Mouse (Mus musculus): Measurements from ENCODE around the gene Wdr70. TPM values are rescaled to one million over a fixed set of nuclear protein-coding genes. Genes with fewer than 3 reads are reported as not detected.
A peak's percentile ranks its signal among the peaks of the same experiment; 100 is the strongest.

Gene Wdr70
- polyA plus RNA-seq, 1 experiment from 2014 or later: 82.7 TPM

DNA sequence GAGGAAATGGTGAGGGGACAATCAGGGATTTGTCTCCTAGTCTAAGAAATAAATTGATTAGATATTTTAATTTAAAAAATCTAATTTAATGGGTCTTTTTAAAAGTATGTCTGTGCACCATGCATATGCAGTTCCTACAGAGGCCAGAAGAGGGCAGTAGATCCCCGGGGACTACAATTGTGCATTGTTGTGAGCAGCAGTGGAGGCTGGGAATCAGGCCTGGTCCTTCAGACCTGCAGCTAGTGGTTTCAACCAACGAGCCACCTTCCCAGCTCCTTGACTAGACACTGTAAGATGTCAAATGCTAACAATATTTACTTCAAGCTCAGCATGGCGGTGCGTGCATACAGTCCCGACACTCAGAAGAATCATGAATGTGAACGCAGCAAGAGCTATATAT, 199.7 kb downstream of the Wdr70 start:
- Histone ChIP-seq H3K9ac (ENCODE audit: low read depth, low read length) (no peak overlapping the region), H3K4me1 (replicated peaks; ENCODE audit: control insufficient read depth, insufficient read depth, low read length) (no peaks in the 10 kb centered on the region), H3K4me2 (replicated peaks; ENCODE audit: low read depth, low read length) (no peak overlapping the region), H3K9me3 (ENCODE audit: control insufficient read depth, low read length) (no peaks in the 10 kb centered on the region), H3K36me3 (ENCODE audit: control insufficient read depth, insufficient read depth, low read length) (no peaks in the 10 kb centered on the region), H3K27me3 (ENCODE audit: control insufficient read depth, insufficient read depth, low read length) (no peaks in the 10 kb centered on the region), H3K4me3 (ENCODE audit: low read depth, low read length) (no peak overlapping the region), H3K27ac (ENCODE audit: low read depth, low read length) (no peak overlapping the region)
- no peak for ATAC-seq (ENCODE audit: low FRiP score)
- 94% methylated on average over 6 of the region's 6 CpGs for WGBS
- no peak for DNase-seq (ENCODE audit: low spot score)

DNA sequence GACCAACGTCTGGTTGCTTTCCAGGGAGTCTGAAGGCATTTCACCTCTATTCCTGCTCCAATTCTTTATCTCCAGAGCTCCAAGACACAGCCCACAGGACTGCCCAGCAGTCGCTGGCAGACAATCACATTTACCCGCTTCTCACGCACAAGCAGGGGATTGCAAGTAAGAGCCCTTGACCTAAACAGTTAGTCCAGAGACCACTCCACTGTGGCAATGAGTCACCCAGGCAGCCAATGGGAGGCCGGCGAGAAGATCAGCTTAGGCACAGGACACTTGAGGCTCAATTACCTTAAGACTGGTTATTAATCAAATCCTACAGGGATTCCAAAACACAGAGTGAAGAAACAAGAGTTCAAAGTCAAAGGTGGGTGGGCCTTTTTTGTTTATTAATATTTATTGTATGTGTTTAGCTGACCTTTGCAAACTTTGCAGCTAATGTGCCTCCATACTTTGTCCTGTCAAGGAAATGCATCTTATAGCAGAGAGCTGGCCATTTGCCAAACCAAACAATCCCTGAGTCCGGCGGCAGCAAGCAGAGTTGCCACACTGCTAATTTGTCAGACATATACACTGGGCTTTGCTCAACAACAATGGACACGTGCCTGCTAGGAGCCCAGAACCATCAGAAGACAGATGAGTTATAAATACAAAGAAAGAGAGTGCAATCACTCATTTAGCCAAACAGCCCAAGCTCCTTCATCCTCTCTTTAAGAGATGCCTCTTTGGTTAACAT, 207.3 kb downstream of the Wdr70 start:
- no peaks in the 10 kb centered on the region for H3K27me3 ChIP-seq (ENCODE audit: control insufficient read depth, insufficient read depth, low read length)
- DNase-seq (ENCODE audit: low spot score): peak; percentile 33
- H3K36me3 ChIP-seq (ENCODE audit: control insufficient read depth, insufficient read depth, low read length): no peaks in the 10 kb centered on the region
- no peak overlapping the region for H3K9ac ChIP-seq (ENCODE audit: low read depth, low read length)
- ATAC-seq (ENCODE audit: low FRiP score): no peak
- no peak overlapping the region for H3K4me2 ChIP-seq (replicated peaks; ENCODE audit: low read depth, low read length)
- H3K27ac ChIP-seq (ENCODE audit: low read depth, low read length): no peak overlapping the region
- 59% methylated on average over 9 of the region's 9 CpGs for WGBS
- H3K4me3 ChIP-seq (ENCODE audit: low read depth, low read length): no peak overlapping the region
- no peaks in the 10 kb centered on the region for H3K9me3 ChIP-seq (ENCODE audit: control insufficient read depth, low read length)
- no peaks in the 10 kb centered on the region for H3K4me1 ChIP-seq (replicated peaks; ENCODE audit: control insufficient read depth, insufficient read depth, low read length)

GRCm38 (mm10) chr15:7890286-7890685, 208.7 kb downstream of the Wdr70 start:
- no peaks in the 10 kb centered on the region for H3K4me1 ChIP-seq (replicated peaks; ENCODE audit: control insufficient read depth, insufficient read depth, low read length)
- no peak overlapping the region for H3K27ac ChIP-seq (ENCODE audit: low read depth, low read length)
- H3K9ac ChIP-seq (ENCODE audit: low read depth, low read length): no peak overlapping the region
- DNase-seq (ENCODE audit: low spot score): no peak
- no peak overlapping the region for H3K4me2 ChIP-seq (replicated peaks; ENCODE audit: low read depth, low read length)
- no peaks in the 10 kb centered on the region for H3K9me3 ChIP-seq (ENCODE audit: control insufficient read depth, low read length)
- no peak overlapping the region for H3K4me3 ChIP-seq (ENCODE audit: low read depth, low read length)
- no peak for ATAC-seq (ENCODE audit: low FRiP score)
- no peaks in the 10 kb centered on the region for H3K36me3 ChIP-seq (ENCODE audit: control insufficient read depth, insufficient read depth, low read length)
- 85% methylated on average over 5 of the region's 5 CpGs for WGBS
- H3K27me3 ChIP-seq (ENCODE audit: control insufficient read depth, insufficient read depth, low read length): no peaks in the 10 kb centered on the region

- no peak overlapping the region for H3K4me3 ChIP-seq (ENCODE audit: low read depth, low read length)
- DNase-seq (ENCODE audit: low spot score) (no peak), ATAC-seq (ENCODE audit: low FRiP score) (no peak)
- H3K4me2 ChIP-seq (replicated peaks; ENCODE audit: low read depth, low read length): no peak overlapping the region
- 78% methylated on average over 5 of the region's 5 CpGs for WGBS
- no peaks in the 10 kb centered on the region for H3K9me3 ChIP-seq (ENCODE audit: control insufficient read depth, low read length)
- no peaks in the 10 kb centered on the region for H3K27me3 ChIP-seq (ENCODE audit: control insufficient read depth, insufficient read depth, low read length)
- no peak overlapping the region for H3K27ac ChIP-seq (ENCODE audit: low read depth, low read length)
- H3K9ac ChIP-seq (ENCODE audit: low read depth, low read length): no peak overlapping the region
- no peaks in the 10 kb centered on the region for H3K36me3 ChIP-seq (ENCODE audit: control insufficient read depth, insufficient read depth, low read length)
- H3K4me1 ChIP-seq (replicated peaks; ENCODE audit: control insufficient read depth, insufficient read depth, low read length): no peaks in the 10 kb centered on the region
Observed at GRCm38 (mm10) chr15:7889362-7889674, 209.7 kb downstream of the Wdr70 start.

GRCm38 (mm10) chr15:7888617-7889361, 210.2 kb downstream of the Wdr70 start:
- Histone ChIP-seq H3K36me3 (ENCODE audit: control insufficient read depth, insufficient read depth, low read length) (no peaks in the 10 kb centered on the region), H3K4me1 (replicated peaks; ENCODE audit: control insufficient read depth, insufficient read depth, low read length) (no peaks in the 10 kb centered on the region), H3K9ac (ENCODE audit: low read depth, low read length) (no peak overlapping the region), H3K27ac (ENCODE audit: low read depth, low read length) (no peak overlapping the region), H3K27me3 (ENCODE audit: control insufficient read depth, insufficient read depth, low read length) (no peaks in the 10 kb centered on the region), H3K9me3 (ENCODE audit: control insufficient read depth, low read length) (no peaks in the 10 kb centered on the region), H3K4me2 (replicated peaks; ENCODE audit: low read depth, low read length) (no peak overlapping the region), H3K4me3 (ENCODE audit: low read depth, low read length) (no peak overlapping the region)
- ATAC-seq (ENCODE audit: low FRiP score) (no peak), DNase-seq (ENCODE audit: low spot score) (no peak)
- WGBS: 78% methylated on average over 8 of the region's 8 CpGs

GRCm38 (mm10) chr15:7886591-7886990, 212.4 kb downstream of the Wdr70 start:
- Histone ChIP-seq H3K9ac (ENCODE audit: low read depth, low read length) (no peak overlapping the region), H3K9me3 (ENCODE audit: control insufficient read depth, low read length) (no peaks in the 10 kb centered on the region), H3K4me1 (replicated peaks; ENCODE audit: control insufficient read depth, insufficient read depth, low read length) (no peaks in the 10 kb centered on the region), H3K36me3 (ENCODE audit: control insufficient read depth, insufficient read depth, low read length) (no peaks in the 10 kb centered on the region), H3K4me2 (replicated peaks; ENCODE audit: low read depth, low read length) (no peak overlapping the region), H3K27ac (ENCODE audit: low read depth, low read length) (no peak overlapping the region), H3K4me3 (ENCODE audit: low read depth, low read length) (no peak overlapping the region), H3K27me3 (ENCODE audit: control insufficient read depth, insufficient read depth, low read length) (no peaks in the 10 kb centered on the region)
- no peak for ATAC-seq (ENCODE audit: low FRiP score)
- no peak for DNase-seq (ENCODE audit: low spot score)
- 96% methylated on average over 8 of the region's 8 CpGs for WGBS

DNA sequence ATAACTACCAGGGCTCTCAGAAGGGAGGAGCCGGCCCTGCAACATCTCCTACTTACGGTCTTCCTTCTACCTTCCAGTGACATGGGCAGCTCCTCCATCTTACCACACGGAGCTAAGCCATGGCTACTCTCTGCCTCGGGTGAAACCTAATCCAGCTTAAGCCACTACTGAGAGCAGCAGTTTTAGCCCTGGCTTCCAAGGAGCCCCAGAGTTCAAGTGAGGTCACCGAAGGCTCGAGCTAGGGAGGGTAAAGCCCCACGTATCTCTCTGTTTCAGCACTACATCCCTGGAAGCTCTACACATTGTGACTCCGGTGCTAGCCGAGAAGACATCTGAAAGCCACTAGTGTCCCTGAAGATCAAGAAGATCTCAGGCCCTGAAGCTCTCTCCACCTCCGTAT, 213.9 kb downstream of the Wdr70 start:
- no peak for ATAC-seq (ENCODE audit: low FRiP score)
- Histone ChIP-seq H3K36me3 (ENCODE audit: control insufficient read depth, insufficient read depth, low read length) (no peaks in the 10 kb centered on the region), H3K4me1 (replicated peaks; ENCODE audit: control insufficient read depth, insufficient read depth, low read length) (no peaks in the 10 kb centered on the region), H3K9ac (ENCODE audit: low read depth, low read length) (no peak overlapping the region), H3K4me3 (ENCODE audit: low read depth, low read length) (no peak overlapping the region), H3K4me2 (replicated peaks; ENCODE audit: low read depth, low read length) (no peak overlapping the region), H3K27me3 (ENCODE audit: control insufficient read depth, insufficient read depth, low read length) (no peaks in the 10 kb centered on the region), H3K9me3 (ENCODE audit: control insufficient read depth, low read length) (no peaks in the 10 kb centered on the region), H3K27ac (ENCODE audit: low read depth, low read length) (no peak overlapping the region)
- 58% methylated on average over 10 of the region's 10 CpGs for whole genome bisulfite sequencing
- no peak for DNase-seq (ENCODE audit: low spot score)

GRCm38 (mm10) chr15:7884181-7884580, 214.8 kb downstream of the Wdr70 start:
- H3K9me3 ChIP-seq (ENCODE audit: control insufficient read depth, low read length): no peaks in the 10 kb centered on the region
- 93% methylated on average over 11 of the region's 11 CpGs for WGBS
- H3K4me3 ChIP-seq (ENCODE audit: low read depth, low read length): no peak overlapping the region
- H3K4me1 ChIP-seq (replicated peaks; ENCODE audit: control insufficient read depth, insufficient read depth, low read length): no peaks in the 10 kb centered on the region
- H3K27ac ChIP-seq (ENCODE audit: low read depth, low read length): no peak overlapping the region
- H3K9ac ChIP-seq (ENCODE audit: low read depth, low read length): no peak overlapping the region
- H3K4me2 ChIP-seq (replicated peaks; ENCODE audit: low read depth, low read length): no peak overlapping the region
- no peak for ATAC-seq (ENCODE audit: low FRiP score)
- H3K36me3 ChIP-seq (ENCODE audit: control insufficient read depth, insufficient read depth, low read length): no peaks in the 10 kb centered on the region
- no peak for DNase-seq (ENCODE audit: low spot score)
- H3K27me3 ChIP-seq (ENCODE audit: control insufficient read depth, insufficient read depth, low read length): no peaks in the 10 kb centered on the region

DNA sequence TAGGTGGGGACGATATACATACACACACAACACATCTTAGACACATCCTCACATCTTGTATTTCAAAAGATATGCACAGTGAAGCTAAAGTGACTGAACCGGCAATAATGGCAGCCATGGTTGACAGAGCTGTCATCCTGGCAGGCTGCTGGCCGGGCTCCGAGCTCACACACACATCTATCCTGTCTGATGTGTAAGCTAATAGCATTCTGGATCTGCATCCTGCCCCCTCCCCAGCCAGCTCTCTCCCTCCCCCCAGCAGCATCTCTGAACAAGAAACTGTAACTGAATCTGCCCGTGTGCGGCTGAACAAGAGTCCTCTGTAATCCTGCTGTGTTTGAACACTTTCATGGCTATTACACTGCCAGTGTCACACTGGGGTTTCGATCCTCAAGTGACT, 219.1 kb downstream of the Wdr70 start:
- Histone ChIP-seq H3K4me2 (replicated peaks; ENCODE audit: low read depth, low read length) (no peak overlapping the region), H3K27ac (ENCODE audit: low read depth, low read length) (no peak overlapping the region), H3K9me3 (ENCODE audit: control insufficient read depth, low read length) (no peaks in the 10 kb centered on the region), H3K27me3 (ENCODE audit: control insufficient read depth, insufficient read depth, low read length) (no peaks in the 10 kb centered on the region), H3K9ac (ENCODE audit: low read depth, low read length) (no peak overlapping the region), H3K36me3 (ENCODE audit: control insufficient read depth, insufficient read depth, low read length) (no peaks in the 10 kb centered on the region), H3K4me3 (ENCODE audit: low read depth, low read length) (no peak overlapping the region), H3K4me1 (replicated peaks; ENCODE audit: control insufficient read depth, insufficient read depth, low read length) (no peaks in the 10 kb centered on the region)
- no peak for DNase-seq (ENCODE audit: low spot score)
- WGBS: 51% methylated on average over 7 of the region's 7 CpGs
- peak; percentile 21; the same call in 1 of the 2 replicates for ATAC-seq (ENCODE audit: low FRiP score)
